Mouse (Mus musculus) liver, adult 2 months (tissue): ENCODE results near the gene Plbd1.

Source experiments
- CTCF ChIP-seq: fragments of 200-500 bp; IDR thresholded peaks from 2 replicates; pipeline ENCODE4 v1.5.1; 2011; ENCODE audit warnings: low read depth, low read length, control low read depth
- POLR2A ChIP-seq: fragments of 200-500 bp; IDR thresholded peaks from 2 replicates; pipeline ENCODE4 v1.6.1; 2011; ENCODE audit warnings: low read length, control low read depth; ENCODE audit not compliant: insufficient read depth; ENCODE audit errors: extremely low read depth

DNA sequence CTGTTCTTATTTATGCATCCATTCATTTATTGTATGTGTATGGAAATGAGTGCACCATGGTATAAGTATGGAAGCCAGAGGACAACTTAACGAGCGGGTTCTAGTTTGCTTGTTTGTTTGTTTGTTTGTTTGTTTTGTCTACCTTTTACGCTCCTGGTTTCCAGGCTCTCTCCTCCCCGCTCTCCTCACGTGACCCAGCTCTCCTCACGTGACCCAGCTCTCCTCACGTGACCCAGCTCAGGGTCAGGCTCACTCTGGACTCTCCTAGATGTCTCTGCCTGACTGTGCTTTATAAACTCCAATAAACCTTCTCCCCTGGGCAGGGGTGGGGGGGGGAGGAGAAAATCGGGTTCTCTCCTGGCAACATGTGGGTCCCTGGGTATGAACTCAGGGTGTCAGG lies 11.1 kb downstream of the Plbd1 start:
- no peak for TF ChIP-seq CTCF
- TF ChIP-seq POLR2A: no peak
